Mouse (Mus musculus): ENCODE measurements at regions not wholly inside any gene's neighbourhood (a gene's known extent, or its start where the extent isn't known, plus 50 kb on each side); places are given as distances from the start of the nearest gene placed in this dataset.

DNA sequence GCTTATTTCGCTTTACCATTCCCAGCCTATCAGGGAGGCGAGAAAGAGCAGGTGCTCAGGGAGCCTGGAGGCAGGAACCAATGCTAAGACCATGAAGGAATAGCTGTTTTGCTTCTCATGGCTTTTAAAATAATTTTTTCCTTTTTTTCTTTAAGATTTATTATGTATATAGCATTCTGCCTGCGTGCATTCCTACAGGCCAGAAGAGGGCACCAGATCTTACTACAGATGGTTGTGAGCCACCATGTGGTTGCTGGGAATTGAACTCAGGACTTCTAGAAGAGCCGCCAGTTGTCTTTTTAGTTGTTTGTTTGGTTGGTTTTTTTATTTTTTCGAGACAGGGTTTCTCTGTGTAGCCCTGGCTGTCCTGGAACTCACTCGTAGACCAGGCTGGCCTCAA lies 113.6 kb upstream of the Armc2 start:
- intact Hi-C loops (cut with DNase I): no loop called here
- DNase-seq (ENCODE audit: extremely low spot score in 1 of 2, low spot score in 2 of 2): no peak

DNA sequence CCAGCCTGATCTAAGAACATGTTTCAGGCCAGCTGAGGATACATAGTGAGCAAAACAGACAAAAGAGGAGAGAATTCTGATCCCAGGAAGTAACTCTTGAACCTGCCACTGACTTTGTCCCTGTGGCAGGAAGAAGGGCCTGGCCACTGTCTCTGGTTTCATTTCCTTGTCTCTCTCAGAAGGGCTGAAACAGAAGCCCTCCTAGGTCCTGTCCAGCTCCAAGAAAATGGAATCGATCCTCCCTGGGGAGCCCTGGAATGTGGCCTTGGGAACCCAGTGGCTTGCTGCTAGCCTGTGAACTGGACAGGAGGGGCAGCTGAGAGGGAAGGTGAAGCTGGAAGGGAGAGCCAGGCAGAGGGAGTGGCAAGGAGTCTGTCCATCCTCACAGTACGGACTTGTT lies 113.1 kb upstream of the Armc2 start:
- DNase-seq (ENCODE audit: extremely low spot score in 1 of 2, low spot score in 2 of 2): no peak
- intact Hi-C loops (cut with DNase I): no loop called here

DNA sequence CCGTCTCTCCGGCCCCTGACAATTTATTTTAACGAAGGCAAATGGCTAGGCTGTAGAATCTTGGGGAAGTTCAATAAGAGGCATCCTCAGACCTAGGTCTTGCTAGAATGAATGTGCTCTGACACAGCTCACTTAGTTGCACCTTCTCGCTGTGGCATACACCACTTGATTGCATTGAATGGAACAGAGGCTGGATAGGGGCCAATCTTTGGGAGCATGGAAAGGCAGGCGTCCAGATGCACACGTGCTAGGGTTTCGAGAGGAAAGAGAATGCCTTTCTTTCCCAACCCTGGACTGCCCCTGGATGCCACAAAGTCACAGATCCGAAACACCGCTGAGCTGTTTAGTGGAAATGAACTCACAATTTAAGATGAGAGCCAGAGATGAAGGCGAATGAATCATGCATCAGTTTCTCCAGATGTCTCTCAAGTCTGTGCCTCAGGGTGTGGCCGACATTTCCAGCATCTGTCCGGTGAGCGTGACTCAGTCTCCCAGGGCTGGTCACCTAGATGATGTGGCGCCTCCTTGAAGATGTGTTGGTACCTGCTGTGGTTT lies 109.7 kb upstream of the Armc2 start:
- intact Hi-C loops (cut with DNase I): no loop called here

DNA sequence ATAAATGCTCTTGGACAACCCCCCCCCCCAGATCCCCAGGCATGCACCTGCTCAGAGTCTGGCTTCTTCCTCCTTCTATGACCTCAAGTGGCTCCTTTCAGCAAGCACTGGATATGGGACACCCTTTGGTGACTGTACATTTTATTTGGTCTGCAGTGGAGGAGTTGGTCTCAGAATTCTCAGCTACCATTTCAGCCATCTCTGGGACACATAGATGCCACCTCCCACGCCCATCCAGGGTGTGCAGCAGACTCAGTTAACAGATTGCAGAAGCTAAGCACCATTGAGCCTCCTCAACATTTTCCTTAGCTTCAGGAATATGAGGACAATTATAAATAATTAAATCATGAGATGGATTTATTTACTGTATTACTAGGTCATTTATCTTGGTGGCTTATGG lies 108.6 kb upstream of the Armc2 start:
- intact Hi-C loops (cut with DNase I): no loop called here
- no peak for DNase-seq (ENCODE audit: extremely low spot score in 1 of 2, low spot score in 2 of 2)

More for the DNA sequence above, 109.7 kb upstream of the Armc2 start:
- no peak for DNase-seq (ENCODE audit: extremely low spot score in 1 of 2, low spot score in 2 of 2)

DNA sequence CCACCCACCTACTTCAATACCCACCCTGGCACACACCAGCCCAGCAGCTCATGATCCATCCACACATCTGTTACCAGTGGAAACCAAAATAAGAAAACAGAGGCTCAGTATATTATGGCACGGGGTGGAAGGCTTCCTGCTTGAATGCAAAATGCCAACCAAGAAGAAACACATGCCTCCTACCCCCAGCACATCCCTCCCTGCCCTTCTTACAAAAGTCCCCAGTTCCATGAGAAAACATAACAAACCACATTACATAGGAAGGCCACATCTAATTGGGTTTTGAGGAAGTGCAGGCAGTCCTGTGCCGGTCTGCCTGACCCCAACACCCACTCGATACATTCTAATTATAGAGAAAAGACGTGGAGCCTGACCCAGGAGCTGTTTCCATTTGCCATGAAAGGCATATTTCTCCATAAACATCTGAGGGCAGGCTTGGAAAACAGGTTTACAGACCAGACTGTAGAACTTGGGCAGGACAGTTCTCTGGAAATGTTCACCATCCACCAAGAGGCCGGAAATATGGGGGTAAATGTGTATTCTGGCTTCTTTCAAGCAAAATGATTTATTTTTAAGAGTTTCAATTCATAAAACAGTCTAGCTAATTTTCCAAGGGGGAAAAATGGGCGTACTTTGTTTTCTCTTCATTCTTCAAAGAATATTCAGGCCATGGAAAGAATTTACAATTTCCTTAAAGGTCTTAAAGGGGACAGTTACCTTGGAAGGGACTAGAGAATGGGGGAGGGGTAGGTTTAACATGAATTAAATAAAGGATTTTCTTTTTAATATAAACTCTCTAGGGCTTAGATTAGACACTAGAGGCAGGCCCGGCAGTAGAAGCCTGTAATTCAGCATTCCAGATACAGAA lies 104.8 kb upstream of the Armc2 start:
- intact Hi-C loops (cut with DNase I): no loop called here
- no peak for DNase-seq (ENCODE audit: extremely low spot score in 1 of 2, low spot score in 2 of 2)

DNA sequence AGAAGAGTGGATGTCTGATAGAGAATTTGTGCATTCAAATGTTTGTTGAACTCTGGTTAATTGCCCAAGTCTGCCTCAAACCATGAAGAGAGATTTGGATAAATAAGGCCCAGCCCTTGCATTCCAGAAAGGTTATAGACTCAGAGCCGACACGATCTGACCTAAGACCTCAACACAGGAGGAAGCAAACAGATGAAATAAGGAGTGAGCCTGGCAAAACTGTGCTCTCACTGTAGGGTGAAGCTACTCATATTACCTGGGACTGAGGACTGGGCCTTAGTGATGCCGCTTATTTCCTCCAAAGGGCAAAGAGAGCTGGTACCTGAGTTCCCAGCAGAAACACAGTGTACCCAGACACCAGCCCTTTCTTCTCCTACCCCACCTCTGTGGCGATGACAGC lies 103.7 kb upstream of the Armc2 start:
- no peak for DNase-seq (ENCODE audit: extremely low spot score in 1 of 2, low spot score in 2 of 2)
- intact Hi-C loops (cut with DNase I): no loop called here

DNA sequence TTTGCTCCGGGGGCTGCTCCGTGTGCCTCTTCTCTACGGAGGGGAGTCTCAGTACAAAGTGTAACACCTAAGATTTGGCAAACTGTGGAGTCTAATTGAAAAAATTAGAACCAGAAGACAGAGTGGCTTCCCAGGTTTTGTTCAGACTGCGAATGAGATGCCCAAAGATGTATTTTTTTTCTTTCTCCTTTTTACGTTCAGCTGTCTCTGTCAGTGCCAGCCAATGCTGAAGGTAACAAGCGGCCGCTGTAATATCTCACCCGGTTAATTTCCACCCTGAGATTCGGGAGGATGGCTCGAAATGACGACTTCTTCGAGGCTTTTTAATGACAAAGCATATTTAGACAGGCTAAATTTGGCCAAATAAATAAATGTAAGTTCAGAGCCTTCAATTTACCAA lies 101.1 kb upstream of the Armc2 start:
- intact Hi-C loops (cut with DNase I): no loop called here
- no peak for DNase-seq (ENCODE audit: extremely low spot score in 1 of 2, low spot score in 2 of 2)

DNA sequence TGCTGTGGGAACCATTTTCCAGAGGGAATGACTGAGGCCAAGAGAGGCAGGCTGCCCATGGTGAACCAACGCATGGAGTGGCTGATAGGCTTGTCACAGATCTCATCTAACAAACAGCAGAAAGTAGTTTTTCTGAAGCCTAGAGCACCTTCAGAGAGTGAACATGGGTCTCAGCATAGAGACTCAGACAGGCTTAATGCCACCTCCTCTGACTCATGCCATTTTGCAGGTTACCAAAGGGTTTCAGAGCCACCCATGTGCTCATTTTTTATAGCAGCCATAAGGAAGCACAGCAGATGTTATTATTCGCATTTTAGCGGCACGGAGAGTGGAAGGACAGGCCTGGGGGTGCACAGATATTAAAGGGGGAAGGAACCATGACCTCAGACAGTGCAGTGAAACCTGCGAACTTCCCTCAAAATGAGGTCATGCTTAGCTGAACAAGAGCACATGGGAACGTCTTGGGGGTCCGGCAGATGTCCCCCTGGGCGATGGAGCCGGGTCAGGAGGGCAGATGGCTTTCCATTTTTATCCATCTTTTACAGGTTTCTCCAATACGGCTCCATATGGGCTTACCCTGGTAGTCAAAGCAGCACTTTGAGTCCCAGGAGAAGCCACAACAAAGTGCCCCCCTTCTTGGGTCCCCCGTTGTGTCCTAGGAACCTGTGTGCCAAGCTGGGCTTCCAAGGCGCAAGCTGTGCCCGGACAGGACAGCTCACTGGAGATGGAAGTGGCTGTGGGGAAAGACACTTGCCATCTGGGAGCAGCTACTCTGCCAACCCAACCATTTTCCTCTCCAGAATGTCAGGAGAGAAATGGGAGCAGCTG lies 100.3 kb upstream of the Armc2 start:
- intact Hi-C loops (cut with DNase I): no loop called here

DNA sequence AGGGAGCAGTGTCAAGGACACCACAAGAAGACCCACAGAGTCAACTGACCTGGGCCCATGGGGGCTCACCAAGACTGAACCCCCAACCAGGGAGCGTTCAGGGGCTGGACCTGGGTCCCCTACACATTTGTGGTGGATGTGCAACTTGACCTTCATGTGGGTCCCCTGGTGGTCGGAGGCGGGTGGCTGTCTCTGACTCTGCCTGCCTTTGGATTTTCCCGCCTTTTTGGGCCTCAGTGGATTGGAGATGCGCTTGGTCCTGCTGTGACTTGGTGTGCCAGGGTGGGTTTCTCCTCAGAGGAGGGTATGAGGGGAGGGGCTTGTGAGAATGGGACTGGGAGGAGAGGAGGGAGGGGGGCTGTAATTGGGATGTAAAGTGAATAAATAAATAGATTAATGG lies 99.3 kb upstream of the Armc2 start:
- DNase-seq (ENCODE audit: extremely low spot score in 1 of 2, low spot score in 2 of 2): no peak
- intact Hi-C loops (cut with DNase I): no loop called here

More for the DNA sequence above, 100.3 kb upstream of the Armc2 start:
- no peak for DNase-seq (ENCODE audit: extremely low spot score in 1 of 2, low spot score in 2 of 2)

DNA sequence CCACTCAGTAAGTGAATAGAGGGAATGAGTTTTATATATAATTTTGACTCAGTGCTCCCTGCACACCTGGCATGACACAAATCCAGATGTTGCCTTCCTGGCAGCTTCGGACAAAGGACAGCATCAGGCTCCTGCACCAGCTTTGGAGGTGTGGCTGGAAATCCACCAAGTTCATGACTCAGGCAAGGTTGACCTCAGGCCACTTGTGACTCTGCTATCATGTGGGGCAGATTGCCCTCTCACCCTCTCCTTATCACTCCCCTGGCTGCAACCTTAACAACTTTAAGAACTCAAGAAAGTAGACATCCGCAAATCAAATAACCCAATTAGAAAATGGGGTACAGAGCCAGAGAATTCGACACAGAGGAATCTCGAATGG lies 97.7 kb upstream of the Armc2 start:
- intact Hi-C loops (cut with DNase I): no loop called here
- no peak for DNase-seq (ENCODE audit: extremely low spot score in 1 of 2, low spot score in 2 of 2)

DNA sequence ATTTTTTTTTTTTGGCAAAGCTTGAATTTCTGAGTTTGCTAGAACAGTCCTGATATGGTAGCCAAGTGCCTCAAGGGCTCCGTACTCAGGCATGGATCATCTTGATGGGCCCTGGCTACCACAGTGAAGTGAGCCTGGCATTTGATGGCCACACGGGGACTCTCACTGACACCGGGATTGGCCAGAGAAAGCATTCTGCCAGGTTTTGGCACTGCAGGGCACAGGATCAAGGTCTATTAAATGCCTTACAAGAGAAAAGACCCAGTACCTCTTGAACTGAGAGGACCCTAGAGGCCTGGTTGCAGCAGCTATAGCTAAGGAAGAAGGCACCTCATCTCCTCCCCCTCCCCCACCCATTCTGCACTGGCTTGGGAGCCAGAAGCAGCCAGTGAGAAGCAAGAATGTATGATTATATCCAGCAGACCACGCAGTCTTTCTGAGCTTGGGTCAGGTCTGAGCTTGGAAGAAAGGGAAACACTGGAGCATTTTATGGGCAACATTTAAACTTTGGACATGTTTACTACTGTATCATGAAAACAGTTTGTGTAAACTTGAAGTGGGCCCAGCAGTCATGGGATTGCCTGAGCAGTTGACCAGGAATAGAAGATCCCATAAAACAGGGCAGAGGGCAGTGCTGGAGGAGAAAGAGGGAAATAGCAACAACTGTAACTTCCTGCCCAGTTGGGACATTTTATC lies 97.1 kb upstream of the Armc2 start:
- no peak for DNase-seq (ENCODE audit: extremely low spot score in 1 of 2, low spot score in 2 of 2)

DNA sequence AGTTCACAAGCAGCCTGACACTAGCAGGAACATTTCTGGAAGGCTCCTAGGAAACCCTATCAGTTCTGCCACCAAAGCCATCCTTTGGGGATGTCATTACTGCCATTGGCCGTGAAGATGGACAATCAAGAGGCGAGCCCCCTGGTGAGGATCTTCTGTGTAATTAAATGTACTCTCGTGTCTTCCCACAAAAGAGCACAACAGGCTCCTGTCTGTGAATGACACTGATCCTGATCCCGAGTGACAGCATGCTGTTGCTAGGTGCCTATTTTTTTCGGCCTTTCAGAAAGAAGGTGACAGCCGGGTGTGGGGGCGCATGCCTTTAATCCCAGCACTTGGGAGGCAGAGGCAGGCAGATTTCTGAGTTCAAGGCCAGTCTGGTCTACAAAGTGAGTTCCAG lies 92.5 kb upstream of the Armc2 start:
- no peak for DNase-seq (ENCODE audit: extremely low spot score in 1 of 2, low spot score in 2 of 2)
- intact Hi-C loops (cut with DNase I): no loop called here

More for the DNA sequence above, 97.1 kb upstream of the Armc2 start:
- intact Hi-C loops (cut with DNase I): no loop called here

DNA sequence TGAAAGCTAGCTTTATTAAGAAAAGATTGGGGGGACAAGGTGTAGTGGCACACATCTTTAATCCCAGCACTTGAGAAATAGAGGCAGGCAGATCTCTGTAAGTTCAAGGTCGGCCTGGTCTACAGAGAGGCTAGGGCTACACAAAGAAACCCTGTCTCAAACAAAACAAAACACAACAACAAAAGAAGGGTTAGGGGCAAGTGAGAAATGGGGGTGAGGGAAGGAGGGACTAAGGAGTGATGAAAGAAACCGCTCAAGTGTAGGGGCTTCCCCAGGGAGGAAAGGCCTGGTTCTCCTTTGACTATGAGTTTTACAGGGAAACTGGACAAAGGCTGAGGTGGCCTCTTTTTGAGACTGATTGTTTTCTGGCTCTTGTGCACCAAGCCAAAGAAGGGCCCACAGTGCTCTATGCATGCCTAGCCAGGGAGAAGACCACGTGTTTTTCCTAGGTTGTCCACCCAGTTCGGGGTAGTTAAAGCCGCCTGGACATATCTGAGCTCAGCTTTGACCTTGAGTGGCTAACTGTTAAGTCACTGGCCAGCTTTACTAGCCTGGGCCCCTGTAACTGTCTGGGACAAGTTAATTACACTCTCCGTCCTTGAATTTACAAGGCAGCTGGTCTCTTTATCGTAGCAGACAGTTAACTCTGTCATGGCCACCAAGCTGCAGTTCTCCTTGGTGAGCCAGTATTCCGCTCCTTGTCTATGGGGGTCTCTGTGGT lies 90.2 kb upstream of the Armc2 start:
- intact Hi-C loops (cut with DNase I): no loop called here
- DNase-seq (ENCODE audit: extremely low spot score in 1 of 2, low spot score in 2 of 2): no peak

DNA sequence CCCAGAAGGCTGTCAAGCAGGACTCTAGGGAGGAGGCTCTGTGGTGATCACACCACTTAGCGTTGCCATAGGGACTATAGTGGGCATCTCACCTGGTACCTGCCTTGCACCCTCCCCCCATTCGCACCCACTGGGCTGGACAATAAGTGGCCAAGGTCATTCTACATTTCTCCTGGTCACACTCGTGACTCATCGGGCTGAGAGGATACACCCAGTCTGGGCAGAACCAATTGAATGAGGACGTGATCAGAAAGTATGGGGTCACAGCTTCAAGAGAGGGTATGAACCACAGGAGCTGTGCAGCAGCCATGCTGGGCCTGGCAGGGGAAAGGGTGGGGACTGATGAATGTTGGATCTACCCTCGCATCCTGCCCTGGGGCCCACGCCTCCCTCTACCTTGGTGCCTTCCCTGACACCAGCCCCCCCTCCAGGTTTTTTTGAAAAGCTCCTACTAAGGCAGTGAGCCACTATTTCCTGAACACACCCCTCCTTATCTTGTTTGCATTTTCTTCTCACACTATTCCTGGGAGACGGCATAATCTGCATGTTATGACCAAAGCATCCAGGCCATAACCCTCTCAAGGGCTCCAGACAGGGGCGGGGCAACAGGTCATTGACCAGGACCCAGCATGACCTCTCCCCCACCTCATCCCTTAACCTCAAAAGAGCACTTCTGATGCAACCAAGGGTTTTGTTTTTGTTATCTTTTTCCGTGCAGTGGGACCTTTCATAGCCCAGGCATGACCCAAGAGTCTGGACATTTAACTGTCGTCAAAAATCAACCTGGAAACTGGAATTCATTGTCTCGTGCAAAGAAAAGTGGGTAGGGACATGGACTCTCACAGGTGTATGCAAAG lies 89.4 kb upstream of the Armc2 start:
- intact Hi-C loops (cut with DNase I): no loop called here
- DNase-seq (ENCODE audit: extremely low spot score in 1 of 2, low spot score in 2 of 2): no peak

DNA sequence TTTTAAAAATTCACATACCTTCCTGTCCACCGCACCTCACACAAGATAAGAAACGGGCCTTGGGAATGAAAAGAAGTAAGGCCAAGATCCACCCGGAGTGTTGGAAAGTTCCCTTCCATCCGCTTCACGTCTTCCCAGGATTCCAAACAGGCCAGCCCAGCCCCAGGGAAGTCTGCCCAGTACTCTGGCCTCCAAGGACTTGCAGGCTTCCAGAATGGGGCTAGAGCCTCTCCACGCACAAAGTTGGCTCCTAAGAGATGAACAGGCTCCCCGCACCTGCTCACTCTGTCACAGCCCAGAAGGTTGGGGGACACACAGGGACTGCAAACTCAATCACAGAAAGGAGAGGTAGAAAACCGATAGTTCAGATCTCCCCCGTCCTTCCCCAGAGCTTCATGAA lies 88.4 kb upstream of the Armc2 start:
- intact Hi-C loops (cut with DNase I): no loop called here
- DNase-seq (ENCODE audit: extremely low spot score in 1 of 2, low spot score in 2 of 2): no peak

DNA sequence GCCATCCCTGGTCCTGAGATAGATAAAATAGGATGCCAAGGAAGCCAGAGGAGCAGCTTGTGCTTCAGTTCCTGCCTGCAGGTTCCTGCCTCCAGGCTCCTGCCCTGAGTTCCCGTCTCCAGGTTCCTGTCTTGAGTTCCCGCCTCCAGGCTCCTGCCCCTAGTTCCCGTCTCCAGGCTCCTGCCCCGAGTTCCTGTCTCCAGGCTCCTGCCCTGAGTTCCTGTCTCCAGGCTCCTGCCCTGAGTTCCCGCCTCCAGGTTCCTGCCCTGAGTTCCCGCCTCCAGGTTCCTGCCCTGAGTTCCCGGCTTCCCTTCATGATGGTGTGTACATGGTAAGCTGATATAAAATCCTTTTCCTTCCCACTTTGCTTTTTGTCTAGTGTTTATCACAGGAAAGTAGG lies 86.8 kb upstream of the Armc2 start:
- no peak for DNase-seq (ENCODE audit: extremely low spot score in 1 of 2, low spot score in 2 of 2)

DNA sequence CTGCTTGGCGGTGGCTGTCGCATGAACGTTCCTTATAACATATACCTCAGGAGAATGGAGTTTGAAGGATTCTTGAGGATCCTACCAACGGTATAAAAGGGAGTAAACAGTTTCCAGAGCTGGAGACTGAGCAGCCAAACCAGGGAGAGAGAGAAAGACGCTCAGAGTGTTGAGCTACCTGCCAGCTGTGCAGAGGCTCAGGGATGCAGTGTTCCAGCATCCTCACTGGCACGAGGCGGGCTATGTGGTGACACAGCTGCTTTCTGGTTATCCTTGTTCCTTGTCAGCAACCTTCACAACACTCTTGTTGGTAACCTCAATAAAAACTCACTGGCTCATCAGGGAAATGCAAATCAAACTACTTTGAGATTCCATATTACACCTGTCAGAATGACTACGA lies 84.1 kb upstream of the Armc2 start:
- intact Hi-C loops (cut with DNase I): no loop called here
- DNase-seq (ENCODE audit: extremely low spot score in 1 of 2, low spot score in 2 of 2): no peak

More for the DNA sequence above, 86.8 kb upstream of the Armc2 start:
- intact Hi-C loops (cut with DNase I): no loop called here

DNA sequence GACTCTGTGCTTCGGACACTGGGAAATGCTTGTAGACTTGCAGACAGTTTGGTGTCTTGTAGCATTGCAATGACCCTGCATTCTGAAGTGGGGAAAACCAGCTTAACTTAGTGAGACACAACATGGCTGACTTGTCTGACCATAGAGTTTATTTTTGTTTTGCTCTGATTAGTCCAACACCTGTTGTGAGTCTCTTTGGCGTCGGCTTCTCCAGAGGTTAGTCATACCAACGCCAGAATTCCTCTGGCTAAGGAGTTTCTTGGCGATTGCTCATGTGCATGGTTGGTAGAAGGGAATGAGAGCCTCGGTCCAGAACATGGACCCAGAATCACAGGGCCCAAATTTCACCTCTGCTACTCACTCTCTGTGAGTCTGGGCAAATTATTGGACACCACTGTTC lies 82.9 kb upstream of the Armc2 start:
- intact Hi-C loops (cut with DNase I): no loop called here
- no peak for DNase-seq (ENCODE audit: extremely low spot score in 1 of 2, low spot score in 2 of 2)
